Mouse (Mus musculus): ENCODE results near the gene Iqck. TPM values are rescaled to one million over a fixed set of nuclear protein-coding genes. Genes with fewer than 3 reads are reported as not detected.

The Iqck gene
- polyA plus RNA-seq, 1 experiment from 2014 or later, result 2.0 TPM

GRCm38 (mm10) chr7:118925547-118925946 is 70.0 kb downstream of the Iqck start:
- Histone ChIP-seq H3K4me3 (replicated peaks) (no peak overlapping the region), H3K36me3 (no peaks in the 10 kb centered on the region), H3K27me3 (replicated peaks) (no peaks in the 10 kb centered on the region), H3K27ac (no peak overlapping the region), H3K9ac (no peak overlapping the region), H3K4me1 (0 out of 2 replicates have a peak, but pooled peaks cover 8% of the 10 kb centered on the region), H3K9me3 (no peaks in the 10 kb centered on the region), H3K4me2 (no peak overlapping the region)
- ATAC-seq (ENCODE audit: insufficient read depth, low FRiP score, low read depth), result no peak
- WGBS, result 60% methylated on average over 3 of the region's 3 CpGs

GRCm38 (mm10) chr7:118926516-118927260 is 71.1 kb downstream of the Iqck start:
- Histone ChIP-seq H3K9ac (no peak overlapping the region), H3K4me1 (0 out of 2 replicates have a peak, but pooled peaks cover 8% of the 10 kb centered on the region), H3K27ac (no peak overlapping the region), H3K9me3 (no peaks in the 10 kb centered on the region), H3K27me3 (replicated peaks) (no peaks in the 10 kb centered on the region), H3K36me3 (no peaks in the 10 kb centered on the region), H3K4me2 (no peak overlapping the region), H3K4me3 (replicated peaks) (no peak overlapping the region)
- 87% methylated on average over 6 of the region's 6 CpGs for WGBS
- no peak for ATAC-seq (ENCODE audit: insufficient read depth, low FRiP score, low read depth)

- Histone ChIP-seq H3K36me3 (no peaks in the 10 kb centered on the region), H3K4me1 (0 out of 2 replicates have a peak, but pooled peaks cover 8% of the 10 kb centered on the region), H3K27me3 (replicated peaks) (no peaks in the 10 kb centered on the region), H3K27ac (no peak overlapping the region), H3K9me3 (no peaks in the 10 kb centered on the region), H3K4me3 (replicated peaks) (no peak overlapping the region), H3K9ac (no peak overlapping the region), H3K4me2 (no peak overlapping the region)
- WGBS, result 85% methylated on average over 2 of the region's 2 CpGs
- ATAC-seq (ENCODE audit: insufficient read depth, low FRiP score, low read depth), result no peak
These were observed 71.7 kb downstream of the Iqck start for GRCm38 (mm10) chr7:118927279-118927678.

GRCm38 (mm10) chr7:118928316-118928715 is 72.8 kb downstream of the Iqck start:
- no peak overlapping the region for H3K4me3 ChIP-seq (replicated peaks)
- H3K4me2 ChIP-seq, result no peak overlapping the region
- 0 out of 2 replicates have a peak, but pooled peaks cover 8% of the 10 kb centered on the region for H3K4me1 ChIP-seq
- H3K27ac ChIP-seq, result no peak overlapping the region
- WGBS, result 91% methylated on average over 3 of the region's 3 CpGs
- no peaks in the 10 kb centered on the region for H3K27me3 ChIP-seq (replicated peaks)
- no peaks in the 10 kb centered on the region for H3K36me3 ChIP-seq
- H3K9me3 ChIP-seq, result no peaks in the 10 kb centered on the region
- no peak for ATAC-seq (ENCODE audit: insufficient read depth, low FRiP score, low read depth)
- no peak overlapping the region for H3K9ac ChIP-seq

GRCm38 (mm10) chr7:118928916-118929315 is 73.4 kb downstream of the Iqck start:
- H3K9me3 ChIP-seq, result no peaks in the 10 kb centered on the region
- no peaks in the 10 kb centered on the region for H3K36me3 ChIP-seq
- no peak overlapping the region for H3K4me3 ChIP-seq (replicated peaks)
- H3K9ac ChIP-seq, result no peak overlapping the region
- WGBS, result 58% methylated on average over 8 of the region's 8 CpGs
- no peak overlapping the region for H3K4me2 ChIP-seq
- no peaks in the 10 kb centered on the region for H3K27me3 ChIP-seq (replicated peaks)
- no peak for ATAC-seq (ENCODE audit: insufficient read depth, low FRiP score, low read depth)
- no peak overlapping the region for H3K27ac ChIP-seq
- H3K4me1 ChIP-seq, result 0 out of 2 replicates have a peak, but pooled peaks cover 8% of the 10 kb centered on the region

GRCm38 (mm10) chr7:118929601-118930311 is 74.2 kb downstream of the Iqck start:
- ATAC-seq (ENCODE audit: insufficient read depth, low FRiP score, low read depth), result peak; percentile 83
- H3K9me3 ChIP-seq, result no peaks in the 10 kb centered on the region
- H3K36me3 ChIP-seq, result no peaks in the 10 kb centered on the region
- 0 out of 2 replicates have a peak, but pooled peaks cover 8% of the 10 kb centered on the region for H3K4me1 ChIP-seq
- 17% methylated on average over 16 of the region's 16 CpGs for WGBS
- H3K27me3 ChIP-seq (replicated peaks), result no peaks in the 10 kb centered on the region
- H3K27ac ChIP-seq, result peak overlapping the region; percentile 58; the same call in 1 of the 2 replicates
- H3K9ac ChIP-seq, result no peak overlapping the region
- no peak overlapping the region for H3K4me3 ChIP-seq (replicated peaks)
- peak overlapping the region; percentile 17; the same call in 1 of the 2 replicates for H3K4me2 ChIP-seq

GRCm38 (mm10) chr7:118931502-118932395 is 76.2 kb downstream of the Iqck start:
- no peaks in the 10 kb centered on the region for H3K36me3 ChIP-seq
- no peaks in the 10 kb centered on the region for H3K9me3 ChIP-seq
- no peak overlapping the region for H3K4me3 ChIP-seq (replicated peaks)
- H3K27me3 ChIP-seq (replicated peaks), result no peaks in the 10 kb centered on the region
- no peak overlapping the region for H3K27ac ChIP-seq
- H3K9ac ChIP-seq, result no peak overlapping the region
- no peak overlapping the region for H3K4me2 ChIP-seq
- ATAC-seq (ENCODE audit: insufficient read depth, low FRiP score, low read depth), result no peak
- H3K4me1 ChIP-seq, result 0 out of 2 replicates have a peak, but pooled peaks cover 8% of the 10 kb centered on the region
- WGBS, result 80% methylated on average over 17 of the region's 17 CpGs

- H3K36me3 ChIP-seq, result no peaks in the 10 kb centered on the region
- 63% methylated on average over 2 of the region's 2 CpGs for WGBS
- ATAC-seq (ENCODE audit: insufficient read depth, low FRiP score, low read depth), result 0 out of 2 replicates have a peak, but pooled peaks have one; percentile 35
- H3K4me2 ChIP-seq, result no peak overlapping the region
- no peaks in the 10 kb centered on the region for H3K27me3 ChIP-seq (replicated peaks)
- no peaks in the 10 kb centered on the region for H3K9me3 ChIP-seq
- 0 out of 2 replicates have a peak, but pooled peaks cover 2% of the 10 kb centered on the region for H3K4me1 ChIP-seq
- H3K9ac ChIP-seq, result no peak overlapping the region
- no peak overlapping the region for H3K4me3 ChIP-seq (replicated peaks)
- H3K27ac ChIP-seq, result no peak overlapping the region
These were observed 79.8 kb downstream of the Iqck start for GRCm38 (mm10) chr7:118935306-118935705.

GRCm38 (mm10) chr7:118936844-118937243 is 81.3 kb downstream of the Iqck start:
- H3K4me2 ChIP-seq, result no peak overlapping the region
- no peak for ATAC-seq (ENCODE audit: insufficient read depth, low FRiP score, low read depth)
- 51% methylated on average over 4 of the region's 4 CpGs for WGBS

GRCm38 (mm10) chr7:118937469-118938387 is 82.2 kb downstream of the Iqck start:
- Histone ChIP-seq H3K4me3 (replicated peaks) (no peak overlapping the region), H3K4me2 (no peak overlapping the region), H3K36me3 (no peaks in the 10 kb centered on the region), H3K27me3 (replicated peaks) (no peaks in the 10 kb centered on the region), H3K4me1 (no peaks in the 10 kb centered on the region), H3K9ac (no peak overlapping the region), H3K9me3 (no peaks in the 10 kb centered on the region), H3K27ac (no peak overlapping the region)
- WGBS, result 62% methylated on average over 11 of the region's 11 CpGs
- no peak for ATAC-seq (ENCODE audit: insufficient read depth, low FRiP score, low read depth)

More at GRCm38 (mm10) chr7:118936844-118937243, 81.3 kb downstream of the Iqck start:
- Histone ChIP-seq H3K27ac (no peak overlapping the region), H3K9ac (no peak overlapping the region), H3K27me3 (replicated peaks) (no peaks in the 10 kb centered on the region), H3K9me3 (no peaks in the 10 kb centered on the region), H3K4me3 (replicated peaks) (no peak overlapping the region), H3K4me1 (no peaks in the 10 kb centered on the region), H3K36me3 (no peaks in the 10 kb centered on the region)

GRCm38 (mm10) chr7:118942297-118942696 is 86.7 kb downstream of the Iqck start:
- Histone ChIP-seq H3K36me3 (no peaks in the 10 kb centered on the region), H3K9ac (no peak overlapping the region), H3K27ac (no peak overlapping the region), H3K4me3 (replicated peaks) (no peak overlapping the region), H3K4me2 (no peak overlapping the region), H3K27me3 (replicated peaks) (no peaks in the 10 kb centered on the region), H3K4me1 (no peaks in the 10 kb centered on the region), H3K9me3 (no peaks in the 10 kb centered on the region)
- no peak for ATAC-seq (ENCODE audit: insufficient read depth, low FRiP score, low read depth)
- WGBS, result 41% methylated on average over 3 of the region's 3 CpGs
